Mouse (Mus musculus) lung, postnatal 25 days (tissue): ENCODE measurements around the gene Srgap3.
"Not testable (repeated sequence)": the region's sequence is repeated elsewhere in the genome, so short reads cannot be mapped to it uniquely, and the experiment has no call there.

Source experiments
- DNase-seq: peaks from one replicate; pipeline ENCODE4 v3.0.0; 2022; ENCODE audit warnings: low spot score

Srgap3 gene

DNA sequence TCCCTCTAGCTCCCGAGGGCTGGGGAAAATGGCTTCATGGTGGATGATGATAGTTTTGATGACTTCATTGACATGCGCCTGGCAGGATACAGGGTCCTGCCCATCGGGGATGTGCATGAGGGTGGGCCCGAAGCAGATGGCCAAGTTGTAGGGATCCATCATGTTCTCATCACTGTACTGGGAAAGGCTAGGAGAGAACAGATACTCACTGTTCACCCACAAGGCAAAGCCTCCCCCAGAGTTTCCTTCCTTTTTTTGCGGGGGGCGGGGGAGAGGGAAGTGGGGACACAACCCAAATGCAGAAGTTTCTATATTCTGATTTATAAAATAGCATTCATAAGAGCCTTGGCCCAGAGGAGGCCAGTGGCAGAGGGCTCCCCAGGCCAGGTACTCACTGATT is 208.1 kb downstream of the Srgap3 start:
- no peak for DNase-seq

DNA sequence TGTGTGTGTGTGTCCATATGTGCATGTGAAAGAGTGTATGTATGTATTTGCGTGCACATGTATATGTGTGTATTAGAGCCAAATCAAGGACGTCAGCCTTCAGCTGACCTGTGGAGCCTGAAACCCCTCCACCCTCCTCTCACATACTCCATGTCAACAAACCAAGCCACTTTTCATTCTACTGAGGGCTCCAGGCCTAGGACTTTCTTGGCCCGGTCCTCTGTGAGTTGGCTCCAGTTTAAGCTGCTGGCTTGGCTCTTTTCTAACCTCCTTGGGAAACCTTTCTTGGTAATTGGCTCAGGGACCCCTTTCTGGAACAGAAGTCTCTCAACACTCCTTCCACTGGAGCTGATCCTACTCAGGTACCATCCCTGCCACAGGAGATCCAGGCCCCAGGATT is 210.6 kb downstream of the Srgap3 start:
- DNase-seq, result no peak

GRCm38 (mm10) chr6:112735054-112735453 is 212.0 kb downstream of the Srgap3 start:
- no peak for DNase-seq

- DNase-seq, result no peak
These were observed 213.1 kb downstream of the Srgap3 start for GRCm38 (mm10) chr6:112733942-112734341.

- no peak for DNase-seq
These were observed 214.6 kb downstream of the Srgap3 start for GRCm38 (mm10) chr6:112732434-112732833.

DNA sequence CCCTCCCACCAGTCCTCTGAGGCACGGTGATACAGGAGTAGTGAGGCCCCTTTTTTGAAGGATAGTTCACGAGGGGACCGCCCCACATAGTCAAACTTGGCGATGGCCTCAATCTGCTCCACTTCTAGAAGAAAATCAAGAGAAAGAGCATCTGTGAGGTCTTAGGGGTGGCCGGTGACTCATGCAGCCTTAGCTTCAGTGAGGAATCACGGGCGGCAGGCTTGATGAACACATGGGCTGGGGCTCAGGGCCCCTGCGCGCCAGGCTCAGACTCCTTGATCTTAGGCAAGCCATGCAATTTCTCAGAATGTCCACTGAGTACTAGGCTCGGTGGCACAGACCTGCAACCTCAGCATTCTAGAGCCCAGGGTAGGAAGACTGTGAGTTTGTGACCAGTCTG is 215.7 kb downstream of the Srgap3 start:
- DNase-seq, result no peak

DNA sequence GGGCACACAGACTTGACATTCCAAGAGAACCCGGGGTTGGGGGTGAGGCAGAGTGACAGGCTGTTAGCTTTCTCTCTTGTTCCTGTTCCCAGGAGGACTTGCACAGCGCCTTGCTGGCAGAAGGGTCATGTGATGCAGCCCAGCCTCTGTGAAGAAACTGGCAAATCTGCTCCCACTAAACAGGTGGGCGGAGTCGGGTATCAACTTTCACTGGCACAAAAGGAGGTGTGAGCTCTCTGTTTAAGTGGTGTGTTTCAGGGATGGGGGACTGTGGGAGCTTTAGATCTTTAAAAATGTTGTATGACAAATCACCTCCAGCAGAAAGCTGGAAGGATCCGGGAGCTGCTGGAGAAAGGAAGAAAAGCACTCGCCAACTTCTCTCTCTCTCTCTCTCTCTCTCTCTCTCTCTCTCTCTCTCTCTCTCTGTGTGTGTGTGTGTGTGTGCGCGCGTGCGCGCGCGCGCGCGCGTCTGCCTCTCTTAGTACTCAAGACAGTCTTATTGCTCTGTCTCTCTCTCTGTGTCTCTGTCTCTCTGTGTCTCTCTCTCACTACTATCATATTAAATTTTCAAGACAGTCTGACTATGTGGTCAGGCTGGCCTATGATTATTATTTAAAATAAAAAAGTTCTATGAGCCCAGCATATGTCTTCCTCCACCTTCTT is 218.2 kb downstream of the Srgap3 start:
- peak; percentile 80 for DNase-seq

GRCm38 (mm10) chr6:112725468-112725867 is 221.6 kb downstream of the Srgap3 start:
- DNase-seq, result no peak

GRCm38 (mm10) chr6:112720409-112721080 is 226.5 kb downstream of the Srgap3 start:
- DNase-seq, result no peak

- no peak for DNase-seq
These were observed 227.1 kb downstream of the Srgap3 start for GRCm38 (mm10) chr6:112719983-112720382.

GRCm38 (mm10) chr6:112717168-112717567 is 229.9 kb downstream of the Srgap3 start:
- DNase-seq, result peak; percentile 29

- DNase-seq, result no peak
These were observed 233.1 kb downstream of the Srgap3 start for GRCm38 (mm10) chr6:112713951-112714350.

DNA sequence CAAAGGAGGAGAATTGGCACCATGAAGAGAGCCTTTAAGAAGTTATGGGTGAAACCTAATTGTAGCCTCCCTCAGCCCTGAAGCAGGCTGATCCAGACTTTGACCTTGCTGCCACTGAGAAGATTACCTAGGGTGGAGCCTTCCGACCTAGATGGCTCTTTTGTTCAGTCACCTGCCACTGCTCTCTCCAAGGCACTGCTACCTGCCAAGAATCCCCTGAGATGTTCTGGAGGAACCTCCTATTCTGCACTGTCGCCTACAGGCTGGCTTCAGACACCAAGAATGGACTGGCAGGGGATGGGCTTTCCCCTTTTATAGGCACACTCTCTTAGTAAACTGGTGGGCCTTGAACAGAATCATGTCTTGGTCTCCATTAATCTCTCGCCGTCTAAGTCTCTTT is 244.8 kb downstream of the Srgap3 start:
- DNase-seq, result not testable (repeated sequence)

DNA sequence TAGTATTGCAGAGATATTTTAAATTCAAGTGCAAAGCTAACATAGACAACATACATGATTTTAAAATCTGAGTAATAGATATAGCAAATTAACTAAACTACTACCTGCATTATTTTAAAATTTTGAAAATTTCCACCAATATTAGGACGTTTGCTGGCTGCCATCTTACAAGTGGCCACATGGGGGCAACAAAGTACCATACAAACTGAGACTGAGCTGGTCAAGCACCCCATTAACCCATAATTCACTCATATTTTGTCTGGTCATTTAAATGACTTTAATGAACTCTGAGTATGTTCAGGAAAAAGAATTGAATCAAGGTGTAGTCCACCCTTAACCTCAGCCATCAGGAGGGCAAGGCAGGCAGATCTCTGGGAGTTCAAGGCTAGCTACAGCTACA is 246.7 kb downstream of the Srgap3 start:
- peak; percentile 51 for DNase-seq

DNA sequence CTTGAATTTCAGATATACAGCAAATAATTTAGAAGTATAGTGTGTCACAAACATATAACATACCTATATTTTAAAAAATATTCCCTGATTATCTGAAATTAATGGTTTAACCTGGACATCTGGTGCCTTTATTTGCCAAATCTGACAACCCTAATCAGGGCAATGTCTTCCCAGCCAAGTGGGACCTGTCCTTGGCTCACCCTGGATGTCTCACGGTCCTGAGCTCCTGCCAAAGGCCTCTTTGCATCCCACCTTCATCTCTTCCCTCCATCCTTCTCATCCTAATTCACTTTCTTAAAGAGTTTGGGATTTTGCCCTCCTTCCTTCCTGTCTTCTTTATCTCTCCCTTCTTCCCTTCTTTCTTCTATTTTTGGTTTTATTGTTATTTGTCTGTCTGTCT is 248.0 kb downstream of the Srgap3 start:
- no peak for DNase-seq

GRCm38 (mm10) chr6:112696056-112696950 is 250.8 kb downstream of the Srgap3 start, which contains the start of gene Rad18:
Gene Rad18 (minus strand): TSS chr6:112696686.
- peak; percentile 85 for DNase-seq

DNA sequence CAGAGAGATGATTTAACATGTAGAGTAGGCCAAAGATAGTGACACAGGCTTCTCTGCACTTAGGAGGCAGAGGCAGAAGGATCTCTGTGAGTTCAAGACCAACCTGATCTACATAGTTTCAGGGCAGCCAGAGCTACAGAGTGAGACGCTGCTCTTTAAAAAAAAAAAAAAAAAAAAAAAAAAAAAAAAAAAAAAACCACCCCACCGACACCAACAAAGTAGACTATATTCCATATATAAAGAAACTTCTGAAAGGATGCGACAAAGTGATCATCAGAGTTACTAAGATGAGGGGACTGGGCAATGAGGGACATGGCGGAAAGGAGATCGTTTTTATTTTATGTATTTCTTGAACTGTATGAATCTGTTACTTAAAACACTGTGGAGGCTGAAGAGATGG is 252.6 kb downstream of the Srgap3 start:
- no peak for DNase-seq

DNA sequence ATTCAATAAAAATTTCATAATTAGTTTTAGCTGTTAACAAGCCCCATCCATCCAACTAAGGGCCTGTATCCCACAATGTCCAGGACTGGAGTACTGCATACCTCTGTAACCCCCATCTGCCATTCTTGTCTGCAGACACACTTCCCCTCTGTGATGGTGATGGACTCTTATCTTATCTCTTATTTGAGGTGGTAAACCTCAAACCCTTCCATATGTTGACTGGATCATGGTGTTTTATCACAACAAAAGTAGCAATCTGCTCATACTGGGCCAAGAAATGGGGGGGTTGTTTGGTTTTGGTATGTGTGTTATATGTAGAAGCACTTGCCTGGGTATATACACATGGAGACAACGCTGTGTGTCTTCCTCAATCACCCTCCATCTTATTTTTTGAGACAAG is 255.5 kb downstream of the Srgap3 start:
- DNase-seq, result no peak

DNA sequence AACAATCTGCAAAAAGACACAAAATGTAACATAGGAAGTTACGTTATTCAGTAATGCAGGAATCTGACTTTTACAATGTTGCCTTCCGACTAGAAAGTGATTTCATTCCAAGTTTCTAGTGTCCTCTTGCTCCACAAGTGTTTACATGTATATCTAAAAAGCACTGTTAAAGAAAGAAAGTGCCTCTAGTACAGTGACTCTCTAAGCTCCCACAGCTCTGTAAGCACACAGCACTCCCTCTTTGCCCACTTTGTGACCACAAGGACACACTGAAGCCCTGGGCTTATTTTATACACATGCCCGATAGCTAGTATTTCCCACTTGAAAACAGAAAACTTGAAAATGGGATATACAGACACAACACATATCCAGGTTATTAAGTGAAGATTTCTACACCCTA is 259.0 kb downstream of the Srgap3 start:
- DNase-seq, result peak; percentile 49

- peak; percentile 11 for DNase-seq
These were observed 260.6 kb downstream of the Srgap3 start for GRCm38 (mm10) chr6:112686485-112686884.

DNA sequence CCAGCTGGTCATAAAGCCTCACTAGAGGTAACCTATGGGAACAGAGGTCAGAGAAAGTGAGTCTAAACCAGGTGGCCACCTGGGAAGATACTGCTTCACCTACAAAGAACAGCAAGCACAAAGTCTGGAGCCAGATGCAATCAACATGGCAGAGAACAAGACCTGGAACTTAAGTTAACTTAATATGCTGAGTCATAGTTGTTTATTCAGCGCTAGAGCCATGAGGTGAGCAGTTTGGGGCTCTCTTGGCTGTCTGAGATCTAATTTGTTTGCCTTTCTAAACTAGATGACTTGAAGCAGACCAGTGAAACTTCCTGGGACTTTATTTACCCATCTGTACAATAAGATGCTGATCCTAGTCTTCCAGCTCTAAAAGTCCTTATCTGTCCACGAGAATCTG is 263.0 kb downstream of the Srgap3 start:
- DNase-seq, result no peak
